Mouse (Mus musculus) NIH3T3 (cell line): ENCODE measurements around the gene Bicral.
"Not testable (repeated sequence)": the region's sequence is repeated elsewhere in the genome, so short reads cannot be mapped to it uniquely, and the experiment has no call there.

Experiments used
- DNase-seq: peaks from one replicate; pipeline ENCODE4 v3.0.0-alpha.2; 2012; ENCODE audit warnings: low read depth

Bicral gene

GRCm38 (mm10) chr17:46796743-46797142 is 61.5 kb downstream of the Bicral start:
- no peak for DNase-seq

GRCm38 (mm10) chr17:46792963-46793362 is 65.3 kb downstream of the Bicral start:
- DNase-seq, result no peak

GRCm38 (mm10) chr17:46787974-46788373 is 70.3 kb downstream of the Bicral start:
- not testable (repeated sequence) for DNase-seq

GRCm38 (mm10) chr17:46786952-46787351 is 71.3 kb downstream of the Bicral start:
- DNase-seq, result no peak

GRCm38 (mm10) chr17:46783222-46783565 is 75.1 kb downstream of the Bicral start:
- no peak for DNase-seq

GRCm38 (mm10) chr17:46782341-46783221 is 75.7 kb downstream of the Bicral start, which contains the start of gene Rpl7l1:
Gene Rpl7l1, minus strand, starts transcription at chr17:46782672.
- peak; percentile 97 for DNase-seq

- DNase-seq, result no peak
Observed at GRCm38 (mm10) chr17:46781876-46782275, 76.4 kb downstream of the Bicral start.

GRCm38 (mm10) chr17:46776087-46776486 is 82.2 kb downstream of the Bicral start:
- DNase-seq, result no peak

- DNase-seq, result no peak
Observed at GRCm38 (mm10) chr17:46775070-46775469, 83.2 kb downstream of the Bicral start.

- DNase-seq, result no peak
Observed at GRCm38 (mm10) chr17:46774131-46774472, 84.2 kb downstream of the Bicral start.

GRCm38 (mm10) chr17:46773278-46774130 is 84.8 kb downstream of the Bicral start:
- DNase-seq, result peak; percentile 77

GRCm38 (mm10) chr17:46772404-46773277 is 85.6 kb downstream of the Bicral start, which contains the start of gene 2310039H08Rik:
Gene 2310039H08Rik, plus strand, starts transcription at chr17:46772635.
- DNase-seq, result peak; percentile 93

- DNase-seq, result no peak
Observed at GRCm38 (mm10) chr17:46772038-46772403, 86.3 kb downstream of the Bicral start.

GRCm38 (mm10) chr17:46771616-46772015 is 86.7 kb downstream of the Bicral start:
- DNase-seq, result no peak

GRCm38 (mm10) chr17:46771025-46771424 is 87.3 kb downstream of the Bicral start:
- no peak for DNase-seq

- no peak for DNase-seq
Observed at GRCm38 (mm10) chr17:46770546-46770945, 87.7 kb downstream of the Bicral start.

GRCm38 (mm10) chr17:46767868-46768267 is 90.4 kb downstream of the Bicral start:
- no peak for DNase-seq

- DNase-seq, result not testable (repeated sequence)
Observed at GRCm38 (mm10) chr17:46764916-46765315, 93.4 kb downstream of the Bicral start.

GRCm38 (mm10) chr17:46763544-46763943 is 94.7 kb downstream of the Bicral start, which contains the start of gene Ptcra:
Gene Ptcra, minus strand, starts transcription at chr17:46763712.
- no peak for DNase-seq

- no peak for DNase-seq
Observed at GRCm38 (mm10) chr17:46758753-46759152, 99.5 kb downstream of the Bicral start.

GRCm38 (mm10) chr17:46751794-46752556 is 106.3 kb downstream of the Bicral start, which contains the start of gene Cnpy3:
Gene Cnpy3, minus strand, starts transcription at chr17:46752214.
- peak; percentile 99 for DNase-seq
